Mouse (Mus musculus) myocyte (in vitro differentiated cells): ENCODE data around the gene Ap1s1.

ENCODE experiments used
- MAX ChIP-seq: IDR thresholded peaks from one replicate; pipeline ENCODE4 v1.6.1; 2011; ENCODE audit warnings: low read depth, mild to moderate bottlenecking, control low read depth
- MYOD1 ChIP-seq, 3 experiments: IDR thresholded peaks; one replicate each; pipeline ENCODE4 v1.6.1; 2011; ENCODE audit warnings: control low read depth in 2 of 3, low read depth in 2 of 3, mild to moderate bottlenecking in 2 of 3, moderate library complexity in 1 of 3; ENCODE audit not compliant: insufficient read length in 2 of 3, control insufficient read depth in 1 of 3
- MYOG ChIP-seq, 3 experiments: IDR thresholded peaks; one replicate each; pipeline ENCODE4 v1.6.1; 2011; ENCODE audit warnings: control low read depth in 2 of 3, low read depth in 2 of 3, mild to moderate bottlenecking in 2 of 3; ENCODE audit not compliant: insufficient read length in 2 of 3, control insufficient read depth in 1 of 3, insufficient read depth in 1 of 3
- POLR2A ChIP-seq: IDR thresholded peaks from one replicate; pipeline ENCODE4 v1.6.1; 2011; ENCODE audit warnings: low read depth, mild to moderate bottlenecking, control low read depth, moderate library complexity; ENCODE audit not compliant: insufficient read length
- POLR2AphosphoS2 ChIP-seq: IDR thresholded peaks from one replicate; pipeline ENCODE4 v1.6.1; 2011; ENCODE audit warnings: low read depth, control low read depth; ENCODE audit not compliant: insufficient read length
- SRF ChIP-seq: IDR thresholded peaks from one replicate; pipeline ENCODE4 v1.6.1; 2011; ENCODE audit warnings: low read depth; ENCODE audit not compliant: control insufficient read depth, insufficient read length
- TCF12 ChIP-seq: IDR thresholded peaks from one replicate; pipeline ENCODE4 v1.6.1; 2011; ENCODE audit warnings: mild to moderate bottlenecking, control low read depth; ENCODE audit not compliant: poor library complexity, insufficient read depth, severe bottlenecking
- USF1 ChIP-seq: IDR thresholded peaks from one replicate; pipeline ENCODE4 v1.6.1; 2011; ENCODE audit warnings: low read depth, mild to moderate bottlenecking, control low read depth, moderate library complexity

DNA sequence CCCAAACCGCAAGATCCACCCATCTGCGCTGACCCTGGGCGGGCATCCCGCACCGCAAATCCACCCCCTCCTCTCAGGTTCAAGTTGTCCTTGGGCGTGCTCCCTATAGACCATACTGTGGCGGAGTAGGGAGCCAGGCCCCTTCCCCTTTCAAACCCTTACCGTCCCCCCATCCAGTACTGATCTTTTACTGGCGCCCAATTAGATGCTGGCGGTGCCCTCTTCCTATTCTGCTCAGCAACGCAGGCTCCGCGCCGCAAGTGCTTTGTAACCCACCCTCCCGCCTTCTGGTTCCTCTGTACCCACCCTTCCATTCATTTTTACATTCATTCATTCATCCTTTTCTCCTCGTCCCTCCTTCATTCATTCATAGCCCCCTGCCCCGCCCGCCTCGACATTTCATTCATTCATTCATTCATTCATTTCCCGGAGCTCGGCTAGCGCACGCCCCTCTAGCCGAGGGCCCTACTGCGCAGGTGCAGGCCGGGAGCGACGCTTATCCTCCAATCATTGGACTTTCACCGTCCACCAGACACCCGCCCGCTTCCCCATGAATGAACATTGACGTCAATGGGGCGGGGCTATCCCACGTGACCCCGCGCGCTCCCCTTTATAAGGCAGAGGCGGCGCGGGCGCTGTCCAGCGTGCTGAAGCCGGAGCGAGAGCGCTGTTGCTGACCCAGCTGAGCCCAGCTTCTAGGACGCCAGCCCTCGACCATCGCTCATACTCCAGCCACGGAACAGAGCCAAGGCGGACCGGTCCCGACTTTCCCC, 16.1 kb downstream of the Ap1s1 start:
- TF ChIP-seq MYOG (IDR thresholded peaks at IDR 0.05; ENCODE audit: control insufficient read depth in 1 of 3, insufficient read depth in 1 of 3, insufficient read length in 2 of 3, low read depth in 2 of 3) (no peak), POLR2A (no peak), MYOD1 (IDR thresholded peaks at IDR 0.05; ENCODE audit: control insufficient read depth in 1 of 3, insufficient read length in 2 of 3, low read depth in 2 of 3) (peak in 1 of 3 experiments; percentile 10), SRF (peak; percentile 94), USF1 (peak; percentile 94), POLR2AphosphoS2 (no peak), TCF12 (no peak), MAX (no peak)
